Mouse (Mus musculus) thymus, adult 2 months (tissue): Measurements from ENCODE around the gene Aifm3. TPM values are rescaled to one million over a fixed set of nuclear protein-coding genes. Genes with fewer than 3 reads are reported as not detected.

ENCODE experiments used
- DNase-seq: peaks from one replicate; pipeline ENCODE4 v3.0.0; 2021
- H3K27ac ChIP-seq: fragments of 200-500 bp; 2 replicates; pipeline ENCODE4 v1.5.1; 2012; ENCODE audit warnings: low read length, control low read depth; ENCODE audit not compliant: control insufficient read depth, insufficient read depth
- H3K27me3 ChIP-seq: fragments of 200-500 bp; 2 replicates; pipeline ENCODE4 v1.6.1; 2012; ENCODE audit warnings: mild to moderate bottlenecking, low read length, moderate library complexity, mixed read lengths; ENCODE audit not compliant: control insufficient read depth, insufficient read depth
- H3K36me3 ChIP-seq: fragments of 200-500 bp; 2 replicates; pipeline ENCODE4 v1.6.1; 2012; ENCODE audit warnings: mild to moderate bottlenecking, low read length, moderate library complexity; ENCODE audit not compliant: control insufficient read depth, insufficient read depth
- H3K4me1 ChIP-seq: fragments of 200-500 bp; replicated peaks from 2 replicates; pipeline ENCODE4 v1.6.1; 2012; ENCODE audit warnings: low read length; ENCODE audit not compliant: control insufficient read depth, insufficient read depth
- H3K4me3 ChIP-seq: fragments of 200-500 bp; 2 replicates; pipeline ENCODE4 v1.5.1; 2012; ENCODE audit warnings: mild to moderate bottlenecking, low read length, control low read depth, moderate library complexity; ENCODE audit not compliant: control insufficient read depth, insufficient read depth
- CTCF ChIP-seq: fragments of 200-500 bp; IDR thresholded peaks from 2 replicates; pipeline ENCODE4 v1.5.1; 2012; ENCODE audit warnings: mild to moderate bottlenecking, control low read depth, low read length, moderate library complexity, borderline replicate concordance; ENCODE audit not compliant: control insufficient read depth, poor library complexity, insufficient read depth; ENCODE audit errors: extremely low read depth
- POLR2A ChIP-seq: fragments of 200-500 bp; IDR thresholded peaks from 2 replicates; pipeline ENCODE4 v1.6.1; 2012; ENCODE audit warnings: mild to moderate bottlenecking, low read length, control low read depth, moderate library complexity; ENCODE audit not compliant: control insufficient read depth, poor library complexity, insufficient read depth; ENCODE audit errors: extremely low read depth
- WGBS: fragments of 180-500 bp; shearing (Covaris S2); methylation state at CpG from one replicate; pipeline ENCODE4 v1.1.7; 2018; 5-methylcytosine and 5-hydroxymethylcytosine counted together
- polyA plus RNA-seq: library from polyadenylated mRNA; depleted of rRNA; stranded (reverse); fragments of >200 nt; gene quantifications from 2 replicates; pipeline ENCODE4 v1.2.3, GENCODE M21; 2012; rRNA removed

Aifm3 gene
- polyA plus RNA-seq, 1 experiment, result 0.93 TPM

DNA sequence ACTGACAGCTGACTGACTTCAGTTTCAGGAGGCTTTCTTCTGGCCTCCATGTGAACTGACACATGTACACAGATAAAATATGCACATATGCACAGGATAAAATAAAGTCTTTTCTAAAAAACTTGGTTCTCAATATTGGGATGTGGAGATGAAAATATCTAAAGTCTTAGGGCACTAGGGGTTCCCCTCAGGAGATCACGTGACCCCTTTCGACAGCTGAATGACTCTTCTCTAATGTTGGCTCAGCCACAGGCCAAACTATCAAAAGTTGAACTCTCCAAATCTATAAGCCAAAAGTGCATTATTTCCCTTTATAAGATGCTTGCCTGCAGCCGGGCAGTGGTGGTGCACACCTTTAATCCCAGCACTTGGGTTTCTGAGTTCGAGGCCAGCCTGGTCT lies 66.8 kb downstream of the Aifm3 start:
- Histone ChIP-seq H3K4me1 (peaks cover 16% of the 10 kb centered on the region), H3K27ac (no peak overlapping the region), H3K27me3 (no peaks in the 10 kb centered on the region; the same call in 1 of the 2 replicates), H3K36me3 (no peaks in the 10 kb centered on the region), H3K4me3 (no peak overlapping the region)
- WGBS, result 87% methylated on average over 4 of the region's 4 CpGs
- TF ChIP-seq CTCF (no peak), POLR2A (no peak)
- DNase-seq, result no peak

DNA sequence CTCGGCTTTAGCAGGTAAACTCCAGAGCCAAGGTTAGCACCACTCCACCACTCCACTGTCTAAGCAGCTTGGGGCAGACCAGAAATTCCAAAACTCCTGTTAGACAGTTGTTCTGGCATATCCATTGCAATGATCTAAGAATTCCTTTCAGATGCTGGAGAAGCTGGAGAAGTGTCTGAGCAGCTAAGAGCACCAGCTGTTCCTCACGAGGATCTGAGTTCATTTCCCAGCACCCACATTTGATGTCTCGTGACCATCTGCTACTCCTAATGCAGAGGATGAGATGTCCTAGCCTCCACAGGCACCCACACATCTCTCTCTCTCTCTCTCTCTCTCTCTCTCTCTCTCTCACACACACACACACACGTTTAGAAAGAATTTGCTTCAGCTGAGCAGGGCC lies 67.5 kb downstream of the Aifm3 start:
- WGBS, result 68% methylated on average over 4 of the region's 4 CpGs
- no peak for DNase-seq
- Histone ChIP-seq H3K36me3 (no peaks in the 10 kb centered on the region), H3K4me1 (peaks cover 16% of the 10 kb centered on the region), H3K27me3 (peaks cover 2% of the 10 kb centered on the region; the same call in 1 of the 2 replicates), H3K27ac (no peak overlapping the region), H3K4me3 (no peak overlapping the region)
- TF ChIP-seq POLR2A (no peak), CTCF (no peak)

Other genes starting within 250 kb of the Aifm3 start
- gene Tmem191c, start 213.5 kb upstream of the Aifm3 start, polyA plus RNA-seq, result 63.6 and 72.6 TPM in 2 replicates
- gene Serpind1, start 158.2 kb upstream of the Aifm3 start, polyA plus RNA-seq, result 0.16 and 0.69 TPM in 2 replicates
- 7.5 and 8.1 TPM in 2 replicates for gene Snap29, start 83.6 kb upstream of the Aifm3 start, polyA plus RNA-seq
- 75.5 and 78.4 TPM in 2 replicates for gene Pi4ka, start 83.3 kb upstream of the Aifm3 start, polyA plus RNA-seq
- 147 and 200 TPM in 2 replicates for gene Crkl, start 37.6 kb upstream of the Aifm3 start, polyA plus RNA-seq
- 291 and 303 TPM in 2 replicates for gene Lztr1, start 19.1 kb downstream of the Aifm3 start, polyA plus RNA-seq
- gene Thap7, start 41.5 kb downstream of the Aifm3 start, polyA plus RNA-seq, result 139 and 141 TPM in 2 replicates
- gene Lrrc74b, start 71.6 kb downstream of the Aifm3 start, polyA plus RNA-seq, result 0.10 and 0.11 TPM in 2 replicates
- 1.6 and 1.8 TPM in 2 replicates for gene P2rx6, start 72.3 kb downstream of the Aifm3 start, polyA plus RNA-seq
- 5.0 and 6.5 TPM in 2 replicates for gene Slc7a4, start 93.6 kb downstream of the Aifm3 start, polyA plus RNA-seq
- 134 and 144 TPM in 2 replicates for gene Smpd4, start 129.7 kb downstream of the Aifm3 start, polyA plus RNA-seq
- 0.50 and 0.61 TPM in 2 replicates for gene Ccdc74a, start 156.9 kb downstream of the Aifm3 start, polyA plus RNA-seq
- gene Med15, start 243.3 kb downstream of the Aifm3 start, polyA plus RNA-seq, result 286 and 308 TPM in 2 replicates